Mouse (Mus musculus) stomach, embryonic 15.5 days (tissue): ENCODE measurements around the gene Gm5941. TPM values are rescaled to one million over a fixed set of nuclear protein-coding genes. Genes with fewer than 3 reads are reported as not detected.
"Not testable (repeated sequence)": the region's sequence is repeated elsewhere in the genome, so short reads cannot be mapped to it uniquely, and the experiment has no call there.

Source experiments
- ATAC-seq: fragments of 200-750 bp; cut with Nextera tagmentation; 2 replicates; pipeline ENCODE4 v1.8.0; 2017; ENCODE audit warnings: low read depth, moderate number of reproducible peaks, moderate TSS enrichment; ENCODE audit not compliant: insufficient read depth, low FRiP score
- H3K27ac ChIP-seq: fragments of 300-500 bp; sonication (generic); 2 replicates; pipeline ENCODE4 v1.5.1; 2015; ENCODE audit warnings: mild to moderate bottlenecking, inconsistent platforms
- H3K27me3 ChIP-seq: fragments of 300-500 bp; sonication (generic); replicated peaks from 2 replicates; pipeline ENCODE4 v1.6.1; 2015; ENCODE audit warnings: inconsistent platforms
- H3K36me3 ChIP-seq: fragments of 300-500 bp; sonication (generic); 2 replicates; pipeline ENCODE4 v1.6.1; 2015; ENCODE audit warnings: inconsistent platforms
- H3K4me1 ChIP-seq: fragments of 300-500 bp; sonication (generic); 2 replicates; pipeline ENCODE4 v1.6.1; 2015; ENCODE audit warnings: inconsistent platforms
- H3K4me2 ChIP-seq: fragments of 300-500 bp; sonication (generic); 2 replicates; pipeline ENCODE4 v1.6.1; 2015; ENCODE audit warnings: mild to moderate bottlenecking, inconsistent platforms
- H3K4me3 ChIP-seq: fragments of 300-500 bp; sonication (generic); replicated peaks from 2 replicates; pipeline ENCODE4 v1.5.1; 2015; ENCODE audit warnings: inconsistent platforms
- H3K9ac ChIP-seq: fragments of 300-500 bp; sonication (generic); 2 replicates; pipeline ENCODE4 v1.6.1; 2015; ENCODE audit warnings: inconsistent platforms
- H3K9me3 ChIP-seq: fragments of 300-500 bp; sonication (generic); 2 replicates; pipeline ENCODE4 v1.6.1; 2016; ENCODE audit warnings: inconsistent platforms
- WGBS: fragments of 180-500 bp; shearing (Covaris S2); methylation state at CpG from one replicate; pipeline ENCODE4 v1.1.7; 2015; 5-methylcytosine and 5-hydroxymethylcytosine counted together
- polyA plus RNA-seq: library from polyadenylated mRNA; unstranded; fragments of >200 nt; fragmentation: Nextera tagmentation; extraction: Ambion mirVana; gene quantifications from 2 replicates; pipeline ENCODE4 v1.2.1, GENCODE M21; 2015

Gm5941 gene
- not detected in 2 replicates for polyA plus RNA-seq

DNA sequence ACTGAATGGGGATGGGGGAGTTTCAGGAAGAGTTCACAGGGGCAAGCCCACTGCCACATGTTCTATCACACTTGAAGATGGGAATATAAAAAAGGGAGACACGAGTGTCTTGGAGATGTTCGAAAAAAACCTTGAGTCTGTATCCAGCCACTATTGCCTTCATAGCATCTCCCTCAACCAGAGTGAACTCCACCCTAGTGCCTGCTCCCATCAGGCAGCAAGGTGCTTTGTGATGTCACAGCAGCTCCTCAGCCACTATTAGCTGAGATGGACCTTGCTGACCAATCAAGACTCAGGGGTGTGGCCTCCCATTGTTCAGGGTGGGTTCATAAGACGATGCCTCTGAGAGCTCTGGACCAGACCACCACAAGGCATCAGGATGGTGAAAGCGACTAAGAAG, at the start of gene Gm5941:
Gm5941 (plus strand) TSS at position 301 of the 400 bp plus-strand sequence.
- H3K27ac ChIP-seq, H3K4me3 ChIP-seq, ATAC-seq, H3K9ac ChIP-seq, H3K4me1 ChIP-seq, H3K27me3 ChIP-seq, H3K36me3 ChIP-seq, H3K4me2 ChIP-seq, H3K9me3 ChIP-seq: not testable (repeated sequence)
- 86% methylated on average over 4 of the region's 4 CpGs for WGBS

DNA sequence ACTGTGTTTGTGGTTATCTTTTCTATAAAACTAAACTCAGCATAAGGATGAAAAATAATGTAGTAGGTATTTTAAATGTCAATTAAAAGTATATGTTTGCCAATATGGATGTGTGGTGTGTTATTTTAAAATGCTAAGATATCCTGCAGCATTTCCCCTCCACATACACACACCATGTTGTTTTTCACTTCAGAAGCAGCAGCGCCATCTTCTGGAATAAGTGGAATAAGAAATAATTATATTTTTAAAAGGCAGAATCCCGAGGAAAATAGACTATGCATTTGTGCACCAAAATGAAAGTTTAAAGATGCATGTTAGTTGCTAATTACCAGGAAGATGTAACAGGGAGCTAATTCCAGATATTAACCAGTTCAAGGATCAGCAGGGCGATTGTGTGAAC, 29.3 kb upstream of the Gm5941 start:
- WGBS: 25% methylated on average over 3 of the region's 3 CpGs
- Histone ChIP-seq H3K4me2 (no peak overlapping the region), H3K9me3 (no peaks in the 10 kb centered on the region), H3K4me1 (no peaks in the 10 kb centered on the region), H3K4me3 (no peak overlapping the region), H3K27ac (no peak overlapping the region), H3K9ac (no peak overlapping the region), H3K27me3 (no peaks in the 10 kb centered on the region), H3K36me3 (no peaks in the 10 kb centered on the region)
- no peak for ATAC-seq

DNA sequence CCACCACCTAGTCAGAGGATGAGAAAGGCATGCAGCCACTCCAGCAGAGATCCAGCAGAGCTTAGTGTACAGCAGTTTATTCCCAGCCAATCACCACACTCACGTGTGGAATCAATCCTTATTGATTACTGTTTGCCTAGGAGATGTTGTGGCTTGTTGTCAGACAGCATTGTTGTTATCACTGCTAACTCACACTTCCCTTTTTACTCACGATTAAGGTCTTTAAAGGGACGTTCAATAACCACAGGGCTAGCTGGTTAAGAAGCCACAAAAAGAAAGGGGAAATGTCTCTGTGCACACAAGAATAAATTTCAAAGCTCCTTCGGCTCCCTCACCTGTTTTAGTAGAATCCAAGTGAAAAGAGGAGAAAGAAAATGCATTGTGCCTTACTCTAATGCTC, 25.0 kb upstream of the Gm5941 start:
- Histone ChIP-seq H3K36me3 (no peaks in the 10 kb centered on the region), H3K9me3 (no peaks in the 10 kb centered on the region), H3K27me3 (no peaks in the 10 kb centered on the region), H3K27ac (no peak overlapping the region), H3K4me2 (no peak overlapping the region), H3K9ac (no peak overlapping the region), H3K4me3 (no peak overlapping the region), H3K4me1 (no peaks in the 10 kb centered on the region)
- 43% methylated on average over 4 of the region's 4 CpGs for WGBS
- no peak for ATAC-seq

DNA sequence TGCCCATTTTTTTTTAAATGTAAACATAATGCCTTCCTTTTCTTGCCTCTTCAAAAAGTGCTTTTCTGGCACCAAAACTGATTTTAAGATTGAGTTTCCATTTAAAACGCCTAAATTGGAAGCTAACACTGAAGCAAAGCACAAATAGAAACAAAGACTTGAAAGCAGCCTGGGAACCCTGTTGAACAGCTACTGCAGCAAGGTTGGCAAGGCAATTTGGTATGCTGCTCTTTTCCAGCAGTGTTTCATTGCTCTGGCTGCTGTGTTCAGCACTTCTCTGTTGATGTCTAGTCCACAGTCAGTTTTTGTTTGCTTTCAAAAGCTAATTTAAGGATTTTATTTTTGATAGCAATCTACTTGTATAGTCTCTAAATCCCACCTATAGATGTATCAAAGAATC, 8.5 kb downstream of the Gm5941 start:
- ATAC-seq: no peak
- 43% methylated on average over 1 of the region's 1 CpGs for WGBS

DNA sequence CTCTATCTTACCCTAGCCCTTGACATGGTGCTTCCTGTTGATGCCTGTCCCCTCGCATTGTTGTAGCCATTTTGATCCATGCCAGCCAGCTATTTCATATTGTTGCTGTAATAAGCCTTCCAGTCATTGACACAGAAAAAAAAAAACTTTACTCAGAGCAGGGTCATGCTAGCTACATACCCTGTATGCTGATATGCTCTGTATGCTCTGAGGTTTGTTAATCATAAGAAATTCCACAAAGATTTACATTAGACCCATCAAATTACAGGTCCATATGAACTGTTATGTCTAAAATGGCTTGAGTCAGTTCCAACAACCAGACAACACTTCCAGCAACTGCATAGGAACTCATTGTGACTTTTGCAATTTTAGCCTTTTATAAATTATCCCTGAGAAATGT, 38.1 kb downstream of the Gm5941 start:
- no peaks in the 10 kb centered on the region for H3K36me3 ChIP-seq
- H3K9ac ChIP-seq: no peak overlapping the region
- no peak for ATAC-seq
- no peak overlapping the region for H3K4me3 ChIP-seq
- no peak overlapping the region for H3K4me2 ChIP-seq
- H3K4me1 ChIP-seq: no peaks in the 10 kb centered on the region
- WGBS: 58% methylated on average over 1 of the region's 1 CpGs
- H3K27me3 ChIP-seq: no peaks in the 10 kb centered on the region
- H3K27ac ChIP-seq: no peak overlapping the region
- no peaks in the 10 kb centered on the region for H3K9me3 ChIP-seq

More for the DNA sequence above, 8.5 kb downstream of the Gm5941 start:
- no peak overlapping the region for H3K4me3 ChIP-seq
- no peaks in the 10 kb centered on the region for H3K4me1 ChIP-seq
- no peaks in the 10 kb centered on the region for H3K36me3 ChIP-seq
- H3K9ac ChIP-seq: no peak overlapping the region
- no peaks in the 10 kb centered on the region for H3K9me3 ChIP-seq
- H3K27ac ChIP-seq: no peak overlapping the region
- H3K4me2 ChIP-seq: no peak overlapping the region
- no peaks in the 10 kb centered on the region for H3K27me3 ChIP-seq

Other genes starting within 250 kb of the Gm5941 start
- gene Mageb18, start 109.6 kb downstream of the Gm5941 start, polyA plus RNA-seq: not detected in 2 replicates